Mouse (Mus musculus) heart, adult 18-20 months (tissue): Measurements from ENCODE around the gene Gstt2. TPM values are rescaled to one million over a fixed set of nuclear protein-coding genes. Genes with fewer than 3 reads are reported as not detected.

Experiments used
- DNase-seq, 2 experiments: peaks; one replicate each; pipeline ENCODE4 v3.0.0; 2021 to 2022; ENCODE audit warnings: mixed read lengths in 1 of 2
- total RNA-seq, 2 experiments: library from RNA; stranded (reverse); gene quantifications; 2 replicates each; pipeline ENCODE4 v1.2.3; 2021

Gstt2 gene
- total RNA-seq, 2 experiments from 2014 or later = 7.8 to 10.7 TPM

DNA sequence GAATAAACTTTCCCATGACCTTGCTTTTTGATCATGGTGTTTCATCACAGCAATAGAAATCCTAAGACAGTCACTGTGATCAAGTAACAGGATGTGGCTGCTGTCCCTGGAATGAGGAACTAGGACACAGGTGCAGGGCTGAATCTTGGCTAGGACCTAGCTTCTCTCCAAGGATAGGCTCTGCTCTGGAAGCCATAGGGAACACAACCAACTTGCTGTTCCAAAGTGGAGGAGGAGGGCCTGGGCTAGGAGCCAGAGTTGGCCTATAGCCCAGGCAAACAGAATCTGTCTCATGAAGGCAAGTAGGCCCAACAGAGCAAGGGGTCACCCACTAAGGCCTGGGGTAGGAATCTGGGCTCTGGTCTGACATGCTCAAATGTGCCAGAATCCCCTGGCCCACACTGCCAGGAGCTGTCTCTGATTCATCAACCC is 8.7 kb downstream of the Gstt2 start:
- peak; percentile 73 to 86 for DNase-seq

DNA sequence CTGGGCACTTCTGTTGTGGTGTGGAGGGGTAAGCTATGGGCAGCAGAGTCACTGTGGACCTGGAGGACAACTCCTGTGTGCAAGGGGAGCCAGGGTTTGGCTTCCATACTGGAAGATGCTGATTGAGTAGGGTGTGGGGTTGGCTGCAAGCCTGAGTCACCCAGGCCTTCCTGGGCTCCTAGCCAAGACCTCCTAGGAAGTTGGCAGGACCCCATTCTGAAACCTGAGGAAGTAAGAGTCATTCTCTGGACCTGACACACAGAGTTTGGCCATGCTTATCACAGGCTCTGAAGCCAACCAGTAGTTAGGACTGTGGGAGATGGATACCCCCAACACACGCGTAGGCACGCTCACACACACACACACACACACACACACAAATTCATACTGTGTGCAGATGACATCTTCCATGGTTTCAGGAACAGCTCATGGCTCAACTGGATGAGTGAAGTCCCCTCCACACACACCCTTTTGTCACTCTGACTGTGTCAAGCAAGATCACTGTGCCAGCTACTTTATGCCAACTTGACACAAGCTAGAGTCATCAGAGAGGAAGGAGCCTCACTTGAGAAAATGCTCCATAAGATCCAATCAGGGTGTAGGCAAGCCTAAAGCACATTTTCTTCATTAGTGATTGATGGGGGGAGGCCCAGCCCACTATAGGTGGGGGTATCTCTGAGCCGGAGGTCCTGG is 9.4 kb downstream of the Gstt2 start:
- peak; percentile 55 to 58 for DNase-seq

DNA sequence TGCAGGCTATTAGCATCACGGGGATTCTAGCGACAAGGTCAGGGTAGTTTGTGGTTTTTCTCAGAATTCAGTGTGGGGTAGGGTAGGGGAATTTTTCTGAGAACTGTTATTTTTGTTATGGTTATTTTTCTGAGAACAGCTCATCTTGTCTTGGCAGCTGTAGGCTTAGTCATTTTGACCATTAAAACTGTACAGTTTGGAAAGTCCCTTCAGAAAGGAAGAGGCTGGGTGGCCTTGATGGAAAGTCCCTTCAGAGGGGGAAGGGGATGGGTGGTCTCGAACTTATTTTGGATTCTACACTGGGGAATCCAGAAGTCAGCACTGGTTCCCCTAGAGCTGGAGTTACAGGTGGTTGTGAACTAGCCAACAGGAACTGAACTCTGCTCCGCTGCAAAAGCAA is 12.7 kb downstream of the Gstt2 start:
- DNase-seq = no peak

DNA sequence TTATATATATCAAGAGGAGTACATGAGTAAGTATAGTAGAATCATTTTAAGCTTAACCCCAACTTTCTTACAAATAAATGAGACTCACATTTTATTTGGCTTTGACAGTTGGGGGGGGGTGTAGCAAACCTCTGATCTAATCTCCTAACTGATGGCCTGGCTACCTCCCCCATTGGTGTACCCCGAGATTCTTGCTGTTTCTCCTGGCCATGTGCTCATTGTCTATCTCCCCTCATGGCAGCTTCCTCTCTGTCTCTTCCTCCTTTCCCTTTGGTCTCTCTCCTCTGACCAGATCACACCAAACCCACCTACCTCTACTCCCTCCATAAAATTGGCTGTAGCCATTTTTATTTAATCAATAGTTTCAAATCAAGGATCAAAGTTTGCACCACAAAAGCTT is 13.4 kb downstream of the Gstt2 start:
- DNase-seq = no peak

DNA sequence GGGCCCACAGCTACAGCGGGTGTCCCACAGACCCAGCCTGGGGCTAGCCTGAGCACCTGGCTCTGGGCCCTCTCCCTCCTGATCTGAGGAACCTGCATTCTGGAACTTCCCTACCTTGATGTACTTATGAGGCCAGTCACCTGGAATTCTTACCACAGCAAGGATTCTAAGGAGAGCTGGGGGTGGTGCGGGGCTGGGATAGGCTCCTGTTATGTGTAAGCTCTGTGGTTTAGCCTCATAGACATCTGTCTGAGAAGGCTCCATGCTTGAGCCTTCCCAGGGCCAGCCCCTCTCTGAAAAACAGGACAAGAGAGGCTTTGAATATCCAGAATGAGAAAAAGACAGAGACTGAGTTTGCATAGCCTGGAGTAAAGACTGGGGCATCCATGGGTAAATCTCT is 14.8 kb downstream of the Gstt2 start, which contains the start of gene Gstt4:
TSS of gene Gstt4 (minus strand) at position 101 of the 400 bp plus-strand sequence.
- no peak for DNase-seq

DNA sequence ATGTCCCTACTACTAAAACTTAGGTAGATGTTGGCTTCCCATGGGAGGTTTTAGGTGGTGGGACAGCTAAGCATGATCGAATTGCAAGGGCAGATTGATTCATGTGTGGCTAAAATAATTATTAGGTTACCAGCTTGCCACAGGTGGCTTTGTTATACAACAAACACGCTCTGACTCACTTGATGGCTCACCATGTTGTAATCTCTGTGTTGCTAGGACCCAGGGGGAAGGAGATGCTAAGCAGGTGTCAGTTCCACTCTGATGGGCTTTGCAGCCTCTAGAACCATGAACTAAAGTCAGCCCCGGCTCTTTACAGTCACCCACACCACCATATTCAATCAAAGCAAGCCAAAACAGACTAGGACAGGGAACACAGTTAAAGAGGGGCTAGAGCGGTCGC is 17.3 kb downstream of the Gstt2 start:
- DNase-seq = no peak

DNA sequence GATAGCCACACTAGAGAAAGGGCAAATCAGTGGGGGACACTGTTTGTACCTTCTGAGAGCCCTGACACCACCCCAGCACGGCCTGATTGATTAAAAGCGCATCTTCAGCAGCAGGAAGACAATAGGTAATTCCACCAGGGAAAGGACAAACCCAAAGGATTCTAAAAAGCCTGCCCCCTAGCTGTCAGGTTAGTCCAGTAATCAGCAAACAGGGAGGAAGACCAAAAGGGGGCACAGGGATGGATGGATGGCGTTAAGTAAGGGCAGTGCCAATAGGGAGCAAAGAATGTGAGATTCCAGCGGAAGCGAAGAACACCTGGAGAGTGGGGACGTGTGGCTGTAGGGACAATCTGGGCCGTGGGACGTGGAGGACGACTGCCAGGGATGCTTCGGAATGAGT is 18.6 kb downstream of the Gstt2 start:
- no peak for DNase-seq

DNA sequence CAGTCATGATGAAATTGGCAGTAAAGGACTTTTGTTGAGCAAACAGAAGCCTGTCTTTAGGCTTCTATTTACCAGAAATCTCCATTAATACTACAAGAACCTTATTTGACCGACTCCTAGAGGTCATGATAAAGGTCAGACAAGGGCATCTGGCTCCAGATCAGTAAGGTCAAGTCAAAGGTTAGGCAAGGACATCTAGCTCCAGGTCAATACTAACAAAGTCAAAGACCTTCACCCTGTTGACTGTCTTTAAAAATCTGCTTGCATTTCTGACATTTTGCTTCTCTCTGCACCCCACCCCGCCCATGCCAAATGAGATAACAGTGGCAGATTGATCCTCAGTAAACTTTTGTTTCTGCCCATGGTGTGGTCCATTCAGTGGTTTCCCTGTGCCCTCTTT is 33.0 kb downstream of the Gstt2 start:
- no peak for DNase-seq

DNA sequence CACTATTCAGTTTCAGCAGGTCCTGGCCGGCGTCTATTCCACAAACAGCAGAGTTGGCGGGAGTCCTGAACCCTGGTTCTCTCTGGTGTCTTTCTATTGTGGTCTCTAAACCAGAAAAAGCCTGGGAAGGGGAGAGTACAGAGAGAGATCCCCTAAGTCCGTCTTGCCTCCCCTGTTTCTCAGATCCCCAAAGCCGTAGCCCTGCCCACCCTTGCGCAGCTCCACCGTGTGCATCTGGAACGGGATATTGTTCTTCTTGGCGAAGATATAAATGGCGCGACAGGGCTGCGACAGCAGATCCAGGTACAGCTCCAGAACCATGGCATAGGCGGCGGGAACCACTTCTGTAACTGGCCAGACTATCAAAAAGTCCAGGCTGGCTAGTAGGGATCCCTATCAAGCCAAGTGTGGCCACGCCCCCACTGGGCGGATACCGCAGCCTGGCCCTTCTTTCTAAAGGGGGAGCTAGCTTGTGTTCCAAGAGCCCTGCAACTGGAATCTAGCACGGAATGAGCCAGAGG is 39.0 kb downstream of the Gstt2 start, which contains the start of gene Gstt1:
TSS of gene Gstt1 (minus strand) at position 409 of the 521 bp plus-strand sequence.
- DNase-seq = peak; percentile 88

DNA sequence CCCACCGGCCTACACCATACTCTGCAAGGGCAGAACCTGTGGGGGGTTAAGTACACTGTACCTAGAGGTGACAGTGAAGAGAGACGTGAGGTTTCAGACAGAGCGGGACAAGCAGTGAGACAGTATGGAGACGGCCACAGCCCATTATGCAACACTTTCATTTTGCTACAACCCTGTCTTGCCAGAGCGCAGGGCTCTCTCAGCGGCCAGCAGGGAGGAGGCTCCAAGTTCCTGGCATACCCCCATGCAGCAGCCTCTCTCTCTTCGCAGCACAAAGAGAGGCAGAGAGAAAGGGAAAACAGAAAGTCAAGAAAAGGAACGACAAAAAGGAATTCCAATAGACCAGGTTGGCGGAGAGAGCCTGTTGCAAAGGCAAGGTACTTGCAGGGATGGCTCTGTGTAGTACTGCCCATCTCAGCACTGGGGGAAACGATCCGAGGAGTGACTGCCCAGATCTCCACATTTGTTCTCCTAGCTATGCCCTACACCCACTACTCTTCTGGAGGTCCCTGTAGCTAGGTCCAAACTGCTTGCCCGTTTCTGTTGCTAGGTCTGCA is 39.5 kb downstream of the Gstt2 start:
- peak; percentile 75 to 82 for DNase-seq

DNA sequence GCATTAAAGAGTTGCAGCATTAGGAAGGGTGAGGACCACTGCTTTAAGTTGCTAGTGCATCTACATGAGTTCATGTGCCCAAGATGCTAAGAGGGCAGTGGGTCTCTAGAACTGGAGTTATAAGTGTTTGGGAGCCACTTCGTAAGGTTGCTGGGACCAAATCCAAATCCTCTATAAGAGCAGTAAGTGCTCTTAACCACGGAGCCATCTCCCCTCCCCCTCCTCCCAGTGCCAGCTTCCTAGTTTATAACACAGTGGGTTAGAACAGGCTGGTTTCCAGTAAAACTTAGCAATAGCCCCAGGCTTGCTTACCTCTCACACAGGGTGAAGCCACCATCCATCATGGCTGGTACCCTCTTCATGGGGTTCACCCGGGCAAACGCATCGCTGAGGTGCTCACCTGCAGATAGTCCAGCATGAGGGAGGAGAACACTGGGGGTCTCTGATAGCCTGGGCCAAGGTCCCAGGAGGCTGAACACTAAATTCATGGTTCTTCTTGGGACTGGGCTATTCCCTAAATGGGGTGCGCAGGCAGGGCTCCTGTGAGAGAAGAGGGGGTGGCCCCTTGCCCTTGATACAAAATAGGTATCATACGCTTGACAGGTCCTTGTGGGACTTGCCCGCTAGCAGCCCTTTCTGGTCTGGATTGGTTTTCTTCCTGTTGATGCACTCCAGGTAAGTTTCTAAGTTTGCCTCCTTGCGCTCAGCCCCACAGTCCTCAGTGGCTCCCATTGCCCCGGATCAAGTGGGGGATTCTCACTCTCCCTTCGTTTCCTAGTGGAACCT is 40.3 kb downstream of the Gstt2 start:
- DNase-seq = no peak

DNA sequence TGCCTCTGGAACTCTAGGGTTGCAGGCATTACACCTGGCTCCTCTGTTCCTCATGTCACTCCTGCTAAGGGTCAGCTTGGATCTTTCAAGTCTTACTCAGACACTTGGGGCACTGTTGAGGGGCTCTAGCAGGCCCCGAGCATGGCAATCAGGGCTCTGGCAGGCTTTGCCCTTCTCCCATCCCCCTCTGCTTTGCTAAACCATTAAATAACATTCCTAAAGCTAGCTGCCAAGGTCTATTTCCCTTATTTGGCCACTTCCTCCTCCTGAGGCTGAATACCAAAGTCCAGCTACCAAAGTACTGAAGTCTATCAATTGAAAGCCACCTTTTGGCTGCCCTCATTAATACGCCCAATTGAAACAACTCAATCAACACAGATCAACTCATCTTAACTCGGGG is 42.3 kb downstream of the Gstt2 start:
- DNase-seq = peak in 1 of 2 experiments; percentile 9

DNA sequence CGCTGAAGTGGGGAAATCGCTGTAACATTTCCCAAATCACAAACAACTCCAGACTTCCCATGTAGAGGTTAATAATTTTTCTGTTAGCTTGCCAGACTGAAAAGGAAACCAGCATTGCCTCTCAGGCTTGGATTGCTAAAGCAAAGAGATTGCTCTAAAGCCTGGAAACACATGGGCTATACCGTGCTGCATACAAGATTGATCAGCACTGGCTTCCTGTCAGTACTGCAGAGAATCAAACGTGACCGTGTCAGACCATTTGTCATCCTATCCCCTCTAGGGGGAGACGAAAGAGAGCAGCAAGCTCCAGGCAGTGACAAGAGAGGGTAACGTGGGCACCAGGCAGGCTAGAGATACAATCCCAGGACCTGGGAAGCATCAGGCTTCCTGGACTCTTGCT is 46.5 kb downstream of the Gstt2 start:
- DNase-seq = no peak

DNA sequence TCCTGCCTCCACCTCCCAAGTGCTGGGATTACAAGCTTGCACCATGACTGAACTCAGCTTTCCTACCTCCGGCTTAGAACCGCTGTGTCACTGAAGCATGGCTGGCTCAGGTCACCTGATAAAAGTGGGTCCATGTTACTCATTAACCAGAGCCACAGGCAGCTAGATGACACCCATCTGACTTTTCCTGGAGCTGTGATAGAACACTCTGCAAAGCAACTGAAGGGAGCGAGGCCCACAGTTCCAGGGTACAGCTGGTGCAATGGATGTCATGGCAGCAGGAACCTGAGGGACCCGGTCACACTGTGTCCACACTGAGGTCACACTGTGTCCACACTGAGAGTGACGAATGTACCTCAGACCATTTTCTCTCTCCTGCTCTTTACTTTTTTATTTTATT is 47.4 kb downstream of the Gstt2 start:
- DNase-seq = no peak

DNA sequence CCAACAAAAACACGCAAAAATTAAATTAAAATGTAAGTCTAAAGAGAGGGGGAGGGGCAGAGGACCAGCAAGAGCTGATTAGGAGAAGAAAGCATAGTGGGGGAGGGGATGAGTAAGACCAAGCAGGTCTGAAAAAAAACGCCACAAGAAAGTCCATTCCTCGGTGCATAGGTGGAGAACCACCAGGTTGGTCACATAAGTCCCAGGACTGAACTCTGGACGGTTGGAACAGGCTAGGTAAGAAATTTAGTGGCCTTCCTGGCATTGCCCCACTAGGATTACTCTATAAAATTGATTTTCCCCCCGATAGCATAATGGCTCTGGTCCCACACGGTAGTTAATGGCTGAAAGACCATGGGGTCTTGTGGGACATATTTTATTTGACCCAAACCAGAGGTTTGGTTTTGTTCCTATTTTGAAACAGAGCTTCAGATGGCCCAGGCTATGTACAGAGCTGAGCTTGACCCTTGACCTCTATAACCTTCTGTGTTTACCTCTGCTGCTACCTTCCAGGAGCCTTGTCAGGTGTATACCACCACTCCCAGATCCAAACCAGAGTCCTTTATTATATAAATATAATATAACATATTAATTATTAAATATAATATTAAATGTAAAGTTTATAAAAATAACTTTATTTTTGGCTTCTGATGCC is 48.0 kb downstream of the Gstt2 start:
- no peak for DNase-seq

DNA sequence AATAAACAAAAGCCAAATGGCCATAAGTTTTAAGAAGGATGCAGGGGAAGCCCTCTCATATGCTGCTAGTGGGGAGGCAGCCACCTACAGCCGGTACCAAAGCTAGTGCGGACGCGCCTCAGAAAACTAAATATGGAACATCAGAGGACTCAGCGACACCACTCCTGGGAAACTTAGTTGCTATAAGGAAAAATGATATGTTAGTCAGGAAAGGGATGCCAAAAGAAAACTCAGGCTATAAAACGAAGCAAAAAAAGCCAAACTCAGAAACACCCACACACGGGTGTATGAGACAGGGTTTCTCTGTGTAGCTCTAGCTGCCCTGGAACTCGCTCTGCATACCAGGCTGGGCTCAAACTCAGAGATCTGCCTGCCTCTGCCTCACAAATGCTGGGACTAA is 48.9 kb downstream of the Gstt2 start:
- DNase-seq = no peak

DNA sequence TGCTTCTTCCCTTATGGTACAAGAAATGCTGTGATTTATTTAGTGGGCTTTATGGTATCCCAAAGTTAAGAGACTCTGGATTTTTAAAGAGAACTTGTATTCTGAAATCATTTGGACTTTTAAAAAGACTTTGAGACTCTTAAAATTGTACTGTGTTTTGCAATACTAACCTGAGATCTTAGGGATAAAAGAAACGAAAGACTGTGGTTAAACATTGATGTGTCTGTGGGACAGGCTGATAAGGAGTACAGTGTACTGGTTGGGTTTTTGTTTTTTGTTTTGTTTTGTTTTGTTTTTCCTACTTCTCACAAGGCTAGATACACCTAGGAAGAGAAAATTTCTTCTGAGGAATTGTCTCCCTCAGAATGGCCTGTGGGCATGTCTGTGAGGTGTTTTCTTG is 51.8 kb downstream of the Gstt2 start:
- no peak for DNase-seq

Other genes starting within 250 kb of the Gstt2 start
- 1 to 10 TPM; 4.2 to 4.7 TPM for gene Ggt5, start 248.1 kb downstream of the Gstt2 start, total RNA-seq
- 1 to 10 TPM; 1.5 to 1.8 TPM for gene Susd2, start 193.4 kb downstream of the Gstt2 start, total RNA-seq
- 10 to 100 TPM; 15.2 to 20.9 TPM for gene Cabin1, start 73.1 kb downstream of the Gstt2 start, total RNA-seq
- 100 to 1,000 TPM in 1 of 2 experiments, 10 to 100 TPM in 1; 83.7 to 109 TPM for gene Ddt, start 64.0 kb downstream of the Gstt2 start, total RNA-seq
- not detected for gene Gm20441, start 56.5 kb downstream of the Gstt2 start, total RNA-seq
- gene Gstt3, start 56.0 kb downstream of the Gstt2 start, total RNA-seq = 1 to 10 TPM; 3.7 to 5.0 TPM
- gene Gstt1, start 38.8 kb downstream of the Gstt2 start, total RNA-seq = 10 to 100 TPM; 16.1 to 22.4 TPM
- not detected for gene Gstt4, start 14.9 kb downstream of the Gstt2 start, total RNA-seq
- gene Mif, start 22.8 kb upstream of the Gstt2 start, total RNA-seq = 100 to 1,000 TPM; 215 to 232 TPM
- under 1 TPM; 0.57 to 0.74 TPM for gene Derl3, start 56.0 kb upstream of the Gstt2 start, total RNA-seq
- gene Smarcb1, start 84.2 kb upstream of the Gstt2 start, total RNA-seq = 10 to 100 TPM; 20.5 to 24.2 TPM
- gene Chchd10, start 95.7 kb upstream of the Gstt2 start, total RNA-seq = 1,000 to 10,000 TPM; 1,749 to 1,983 TPM
- 1 to 10 TPM; 5.0 to 5.2 TPM for gene Mmp11, start 99.1 kb upstream of the Gstt2 start, total RNA-seq
- not detected for gene Gm867, start 103.2 kb upstream of the Gstt2 start, total RNA-seq
- gene Vpreb3, start 105.6 kb upstream of the Gstt2 start, total RNA-seq = under 1 TPM in 1 of 2 experiments, not detected in 1; 0.82 TPM
- not detected for gene Gm5134, start 117.1 kb upstream of the Gstt2 start, total RNA-seq
- 1 to 10 TPM; 5.9 to 6.0 TPM for gene Zfp280b, start 195.2 kb upstream of the Gstt2 start, total RNA-seq